Mouse (Mus musculus) monocyte, adult 2 months (primary cell): ENCODE data around the gene Cdk6.

ENCODE experiments used
- DNase-seq, 2 experiments: peaks; one replicate each; pipeline ENCODE4 v3.0.0; 2022; ENCODE audit warnings: low spot score in 2 of 2, low read depth in 1 of 2

Cdk6 gene

GRCm38 (mm10) chr5:3482474-3482873, 141.2 kb downstream of the Cdk6 start:
- DNase-seq, result no peak

DNA sequence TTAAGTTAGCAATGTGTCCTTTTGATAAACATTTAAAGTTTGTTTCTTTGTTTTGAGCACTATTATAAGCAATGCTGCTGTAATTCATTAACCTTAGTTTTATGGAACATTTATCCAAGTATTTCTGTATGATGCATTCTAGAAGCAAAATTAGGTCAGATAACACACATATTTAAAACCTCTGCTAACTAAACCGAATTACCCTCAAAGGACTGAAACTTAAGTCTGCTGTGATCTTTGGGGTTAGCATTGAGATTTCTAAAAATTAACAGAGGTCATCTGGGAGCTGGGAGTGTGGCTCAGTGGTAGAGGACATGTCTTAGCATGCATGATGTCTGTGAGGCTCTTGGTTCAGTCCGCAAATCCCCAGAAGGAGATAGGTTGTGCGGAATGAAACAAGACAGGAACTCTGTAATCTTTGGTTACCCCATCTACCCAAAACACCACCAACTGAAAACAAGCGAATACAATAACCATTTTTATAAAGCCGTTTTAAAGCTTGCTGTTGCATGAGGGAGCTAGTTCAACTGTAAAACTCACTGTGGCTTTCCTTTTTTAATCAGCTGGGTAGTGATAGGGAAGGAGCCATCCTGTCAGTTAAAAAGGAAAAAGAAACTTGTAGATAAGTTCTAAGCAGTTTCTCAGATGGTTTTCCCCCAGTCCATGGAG, 141.9 kb downstream of the Cdk6 start:
- DNase-seq, result no peak

- DNase-seq, result no peak
Measured at GRCm38 (mm10) chr5:3486579-3487282, 145.4 kb downstream of the Cdk6 start.

GRCm38 (mm10) chr5:3488146-3488774, 147.0 kb downstream of the Cdk6 start:
- DNase-seq, result no peak

- DNase-seq, result peak in 1 of 2 experiments; percentile 27
Measured at GRCm38 (mm10) chr5:3490358-3490757, 149.1 kb downstream of the Cdk6 start.

DNA sequence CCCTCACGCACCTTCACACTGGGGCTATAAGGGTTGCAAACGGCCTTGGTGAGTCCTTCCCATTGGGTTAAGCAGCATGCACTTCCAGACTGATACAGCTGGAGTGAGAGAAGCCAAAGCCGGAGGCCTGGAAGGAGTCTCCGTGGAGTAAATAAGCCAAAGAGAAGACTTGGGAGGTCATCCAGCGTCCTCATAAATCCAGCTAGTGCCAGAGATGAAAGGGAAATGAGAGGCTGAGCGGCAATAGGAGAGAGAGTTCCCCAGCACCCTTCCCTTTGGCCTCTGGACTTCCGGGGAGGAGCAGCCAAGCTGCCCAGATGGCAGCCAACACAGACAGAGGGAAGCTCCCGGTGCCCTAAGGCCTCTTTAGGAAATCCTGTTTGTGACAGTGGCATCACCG, 149.8 kb downstream of the Cdk6 start:
- peak; percentile 31 to 35 for DNase-seq

- DNase-seq, result no peak
Measured at GRCm38 (mm10) chr5:3491883-3492282, 150.6 kb downstream of the Cdk6 start.

- peak in 1 of 2 experiments; percentile 25 for DNase-seq
Measured at GRCm38 (mm10) chr5:3492776-3493636, 151.7 kb downstream of the Cdk6 start.

- no peak for DNase-seq
Measured at GRCm38 (mm10) chr5:3493968-3494367, 152.7 kb downstream of the Cdk6 start.

DNA sequence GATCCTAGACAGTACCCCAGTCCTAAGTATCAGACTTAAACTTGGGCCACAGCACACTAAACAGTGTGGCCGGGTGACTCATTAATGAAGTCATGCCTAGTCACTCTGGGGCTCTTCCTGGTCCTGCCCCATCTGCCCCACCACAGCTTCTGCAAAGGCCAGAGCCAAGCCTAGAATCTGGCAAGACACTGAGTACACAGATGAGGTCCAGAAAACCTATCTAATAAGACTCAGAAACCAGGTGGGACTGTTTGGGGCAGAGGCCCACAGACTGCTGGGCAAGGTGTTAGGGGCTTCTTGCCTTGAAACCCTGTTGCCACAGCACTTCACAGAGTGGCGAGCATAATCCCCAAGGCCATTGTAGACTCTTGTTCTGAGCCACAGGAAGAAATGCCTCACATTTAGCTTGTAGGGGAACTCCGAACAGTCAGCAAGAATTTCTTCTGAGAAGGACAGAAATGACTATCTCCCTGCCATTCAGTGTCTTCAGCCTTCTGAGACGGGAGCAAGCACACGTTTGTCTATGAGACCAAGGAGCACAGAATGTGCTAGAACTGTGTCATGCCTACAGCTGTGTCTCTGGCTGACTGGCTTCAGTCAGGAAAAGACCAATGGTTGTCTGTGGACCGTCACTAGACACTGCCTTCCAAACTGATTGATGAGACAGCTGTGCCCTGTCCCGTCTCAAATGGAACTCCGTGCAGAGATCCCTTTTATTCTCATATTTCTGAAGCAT, 153.3 kb downstream of the Cdk6 start:
- peak; percentile 50 to 66 for DNase-seq

DNA sequence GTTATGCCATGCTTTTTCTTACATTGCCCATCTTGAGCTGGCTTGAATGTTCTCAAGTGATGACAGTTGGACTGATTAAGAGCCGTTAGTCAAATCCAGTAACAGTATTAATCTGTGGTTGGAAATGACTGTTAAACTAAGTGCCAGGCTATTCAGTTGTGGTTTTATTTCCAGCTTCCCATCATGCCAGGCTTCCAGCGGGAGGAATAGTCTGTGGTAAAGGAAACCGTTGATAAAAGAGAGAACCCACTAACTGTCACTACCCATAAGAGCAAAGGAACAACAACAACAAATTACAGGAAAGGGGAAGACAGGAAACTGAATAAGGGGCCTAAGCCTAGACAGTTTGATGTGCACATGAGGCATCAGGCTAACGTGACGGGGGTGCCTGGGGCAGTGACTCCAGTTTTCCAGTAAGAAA, 156.2 kb downstream of the Cdk6 start:
- DNase-seq, result no peak

DNA sequence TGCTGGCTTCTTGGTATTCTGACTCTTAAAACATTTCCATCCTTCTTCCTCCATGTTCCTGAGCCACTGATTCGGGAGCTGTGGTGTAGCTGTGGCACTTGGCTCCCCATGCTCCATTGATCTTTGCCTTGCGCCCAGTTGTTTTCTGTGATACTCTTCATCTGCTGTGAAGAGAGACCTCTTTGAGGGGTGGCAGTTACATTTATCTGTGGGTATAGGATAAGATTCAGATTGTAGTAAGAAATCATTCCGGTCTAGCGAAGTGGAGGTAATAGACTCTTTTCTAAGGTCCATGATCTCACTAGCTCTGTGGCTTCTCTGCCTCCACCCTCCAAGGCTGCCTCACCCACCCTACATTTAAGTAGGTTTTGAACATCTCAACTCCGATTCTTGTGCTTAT, 159.0 kb downstream of the Cdk6 start:
- no peak for DNase-seq

GRCm38 (mm10) chr5:3500957-3501563, 159.8 kb downstream of the Cdk6 start:
- DNase-seq, result no peak

DNA sequence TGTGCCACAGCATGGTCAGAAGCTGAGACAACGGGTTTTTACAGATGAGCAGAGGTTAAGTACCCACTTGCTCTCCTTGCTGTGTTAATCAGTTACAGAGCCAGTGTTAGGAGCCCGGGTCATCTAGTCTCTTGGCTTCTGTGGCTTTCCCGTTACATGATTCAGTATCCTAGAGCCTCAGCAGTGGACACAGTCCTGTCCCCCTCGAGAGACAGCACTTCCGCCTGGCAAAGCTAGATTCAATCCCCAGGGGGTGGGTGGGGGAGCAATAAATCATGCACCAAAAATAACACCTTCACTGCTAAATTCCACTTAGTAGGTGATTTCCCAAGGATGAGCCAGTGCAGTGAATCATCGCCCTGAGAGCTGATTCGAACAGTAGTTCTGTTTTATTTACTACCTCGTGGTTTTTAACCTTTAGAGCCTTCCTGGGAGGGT, 160.3 kb downstream of the Cdk6 start:
- DNase-seq, result peak; percentile 53 to 70

GRCm38 (mm10) chr5:3502610-3503350, 161.5 kb downstream of the Cdk6 start:
- DNase-seq, result peak; percentile 83 to 89

- DNase-seq, result no peak
Measured at GRCm38 (mm10) chr5:3503373-3503772, 162.1 kb downstream of the Cdk6 start.

GRCm38 (mm10) chr5:3503836-3504323, 162.6 kb downstream of the Cdk6 start:
- DNase-seq, result no peak

GRCm38 (mm10) chr5:3504453-3504852, 163.2 kb downstream of the Cdk6 start:
- no peak for DNase-seq

- DNase-seq, result no peak
Measured at GRCm38 (mm10) chr5:3505553-3505952, 164.3 kb downstream of the Cdk6 start.
